Mouse (Mus musculus) cerebral cortex, adult 2 months (tissue): ENCODE results near the gene Gps2.

Source experiments
- WGBS: fragments of 180-500 bp; shearing (Covaris S2); methylation state at CpG from one replicate; pipeline ENCODE4 v1.1.7; 2018; 5-methylcytosine and 5-hydroxymethylcytosine counted together

Gps2 gene

DNA sequence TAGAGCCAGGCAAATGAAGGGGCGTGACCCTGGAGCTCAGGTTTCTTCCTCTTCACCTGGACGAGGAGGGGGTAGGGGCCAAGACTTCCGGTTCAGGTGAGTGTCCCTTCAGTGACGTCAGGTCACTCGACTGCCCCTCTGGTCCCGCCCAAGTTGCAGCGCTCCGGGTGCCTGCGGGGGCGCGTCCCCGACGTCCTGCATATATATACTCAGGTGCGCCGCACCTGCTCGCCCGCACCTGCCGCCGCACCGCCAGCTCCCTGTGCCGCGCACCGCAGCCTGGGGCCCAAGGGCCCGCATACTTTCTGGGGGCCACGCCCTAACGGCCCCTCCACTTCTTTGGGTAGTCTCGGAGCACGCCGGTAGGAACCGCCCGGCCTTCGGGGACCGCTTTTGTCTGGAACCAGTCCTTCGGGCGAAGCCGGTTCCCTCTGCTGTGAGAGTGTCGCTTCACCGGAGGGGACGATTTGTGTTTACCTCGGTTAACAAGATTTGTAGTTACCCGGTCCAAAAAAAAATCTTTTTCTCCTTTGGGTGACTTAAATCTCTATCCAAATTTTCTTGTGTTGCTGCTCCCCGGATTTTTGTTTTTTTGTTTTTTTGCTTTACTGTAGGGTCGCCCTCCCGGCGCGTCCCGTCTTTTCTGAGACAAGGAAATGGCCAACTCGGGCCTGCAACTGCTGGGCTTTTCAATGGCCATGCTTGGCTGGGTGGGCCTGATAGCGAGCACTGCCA, 51.8 kb downstream of the Gps2 start:
- WGBS: 4% methylated on average over 49 of the region's 49 CpGs
